Mouse (Mus musculus): ENCODE data around the gene Tmem145. TPM values are rescaled to one million over a fixed set of nuclear protein-coding genes. Genes with fewer than 3 reads are reported as not detected.
A peak's percentile ranks its signal among the peaks of the same experiment; 100 is the strongest.
"Not testable (repeated sequence)": the region's sequence is repeated elsewhere in the genome, so short reads cannot be mapped to it uniquely, and the experiment has no call there.

The Tmem145 gene
- 0.23 and 0.30 TPM in 2 replicates for polyA plus RNA-seq (2016; fragmentation: Nextera tagmentation; extraction: Ambion mirVana)

- Histone ChIP-seq H3K9me3 (replicated peaks) (no peaks in the 10 kb centered on the region), H3K4me3 (peak within 1 kb of the TSS; percentile 59), H3K4me2 (peak within 1 kb of the TSS; percentile 93), H3K9ac (peak within 1 kb of the TSS; percentile 1; the same call in 1 of the 2 replicates), H3K4me1 (replicated peaks) (peaks cover 10% of the 10 kb centered on the region), H3K36me3 (no peaks in the 10 kb centered on the region), H3K27me3 (replicated peaks) (peaks cover 70% of the 10 kb centered on the region), H3K27ac (ENCODE audit: poor library complexity, severe bottlenecking) (no peak within 1 kb of the TSS)
- under 1% methylated on average over 47 of the region's 47 CpGs for WGBS
- peak; percentile 60 for ATAC-seq (ENCODE audit: insufficient number of reproducible peaks, low FRiP score)
Measured at GRCm38 (mm10) chr7:25305956-25306613, at the start of gene Tmem145. TSS of gene Tmem145 (plus strand) at chr7:25306106.

DNA sequence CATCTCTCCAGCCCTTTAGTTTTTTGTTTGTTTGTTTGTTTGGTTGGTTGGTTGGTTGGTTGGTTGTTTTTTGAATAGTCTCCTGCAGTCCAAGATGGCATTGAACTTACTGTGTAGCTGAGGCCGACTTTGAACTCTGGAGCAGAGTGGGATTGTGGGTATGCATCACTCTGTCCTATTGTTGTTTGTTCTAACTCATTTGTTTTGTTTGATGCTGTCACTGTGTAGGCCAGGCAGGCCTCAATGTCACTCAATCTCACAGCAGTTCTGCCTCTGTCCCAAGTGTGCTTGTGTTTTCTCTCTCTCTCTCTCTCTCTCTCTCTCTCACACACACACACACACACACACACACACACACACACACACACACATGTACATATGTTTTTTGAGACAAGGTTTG, 44.0 kb upstream of the Tmem145 start:
- H3K9ac ChIP-seq, result no peak overlapping the region
- no peak overlapping the region for H3K27ac ChIP-seq (ENCODE audit: poor library complexity, severe bottlenecking)
- H3K4me3 ChIP-seq, result no peak overlapping the region
- no peaks in the 10 kb centered on the region for H3K9me3 ChIP-seq (replicated peaks)
- peaks cover 4% of the 10 kb centered on the region; the same call in 1 of the 2 replicates for H3K4me1 ChIP-seq (replicated peaks)
- 82% methylated on average over 1 of the region's 1 CpGs for WGBS
- H3K36me3 ChIP-seq, result no peaks in the 10 kb centered on the region
- H3K4me2 ChIP-seq, result no peak overlapping the region
- no peak for ATAC-seq (ENCODE audit: insufficient number of reproducible peaks, low FRiP score)
- H3K27me3 ChIP-seq (replicated peaks), result no peaks in the 10 kb centered on the region

DNA sequence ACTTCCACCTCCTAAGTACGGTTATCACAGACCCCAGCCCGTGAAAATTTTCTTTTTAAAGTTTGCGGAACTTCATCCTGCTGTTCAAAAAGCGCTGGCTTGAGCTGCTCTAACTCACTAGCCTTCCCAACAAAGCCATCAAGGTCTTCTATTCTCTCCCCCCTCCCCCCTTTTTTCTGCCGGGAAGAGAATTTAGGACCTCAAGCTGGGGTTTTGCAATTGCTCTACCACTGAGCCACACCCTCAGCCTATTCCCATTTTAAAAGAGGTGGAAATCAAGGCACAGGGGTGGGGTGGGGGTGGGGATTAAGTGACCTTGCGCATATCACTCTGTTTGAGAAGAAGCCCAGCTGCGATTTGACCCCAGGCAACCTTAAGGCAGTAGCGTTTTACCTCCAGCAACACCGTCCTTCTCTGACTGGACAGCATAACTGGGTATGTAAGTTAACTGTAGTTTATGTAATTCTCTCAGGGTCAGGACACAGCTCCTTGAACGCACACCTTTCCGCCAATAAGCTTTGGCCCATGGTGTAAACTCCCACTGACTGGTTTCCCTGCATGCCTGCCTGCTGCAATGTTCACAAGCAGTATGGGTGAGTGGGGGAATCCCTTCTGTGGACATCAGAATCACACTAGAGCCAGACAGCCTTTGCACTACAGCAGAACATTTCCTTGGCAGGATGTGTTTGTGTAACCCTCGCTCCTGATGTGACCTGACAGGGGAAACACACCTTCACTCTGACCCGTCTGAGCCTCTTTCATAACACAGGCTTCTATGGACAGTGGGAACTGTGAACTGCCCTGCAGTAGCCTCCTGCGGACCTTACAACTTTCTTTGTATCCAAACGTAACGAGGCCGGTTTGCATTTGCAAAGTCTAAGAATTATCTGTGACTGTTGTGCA, 41.7 kb upstream of the Tmem145 start:
- no peak overlapping the region for H3K4me3 ChIP-seq
- no peaks in the 10 kb centered on the region for H3K9me3 ChIP-seq (replicated peaks)
- 30% methylated on average over 17 of the region's 17 CpGs for WGBS
- H3K4me2 ChIP-seq, result no peak overlapping the region
- no peaks in the 10 kb centered on the region for H3K36me3 ChIP-seq
- H3K27ac ChIP-seq (ENCODE audit: poor library complexity, severe bottlenecking), result no peak overlapping the region
- H3K4me1 ChIP-seq (replicated peaks), result peaks cover 11% of the 10 kb centered on the region
- H3K27me3 ChIP-seq (replicated peaks), result no peaks in the 10 kb centered on the region
- H3K9ac ChIP-seq, result no peak overlapping the region
- ATAC-seq (ENCODE audit: insufficient number of reproducible peaks, low FRiP score), result no peak

GRCm38 (mm10) chr7:25265743-25266142, 40.2 kb upstream of the Tmem145 start:
- not testable (repeated sequence) for H3K27me3 ChIP-seq (replicated peaks); H3K36me3 ChIP-seq; H3K4me3 ChIP-seq; H3K9ac ChIP-seq; H3K4me2 ChIP-seq; H3K27ac ChIP-seq (ENCODE audit: poor library complexity, severe bottlenecking); H3K9me3 ChIP-seq (replicated peaks); ATAC-seq (ENCODE audit: insufficient number of reproducible peaks, low FRiP score)
- 61% methylated on average over 5 of the region's 5 CpGs for WGBS
- H3K4me1 ChIP-seq (replicated peaks), result peaks cover 24% of the 10 kb centered on the region

- 71% methylated on average over 8 of the region's 8 CpGs for WGBS
- Histone ChIP-seq H3K27me3 (replicated peaks) (no peaks in the 10 kb centered on the region), H3K36me3 (peaks cover 7% of the 10 kb centered on the region), H3K4me3 (no peak overlapping the region), H3K9me3 (replicated peaks) (no peaks in the 10 kb centered on the region), H3K4me1 (replicated peaks) (peaks cover 24% of the 10 kb centered on the region), H3K4me2 (peak overlapping the region; percentile 67; the same call in 1 of the 2 replicates), H3K9ac (no peak overlapping the region), H3K27ac (ENCODE audit: poor library complexity, severe bottlenecking) (no peak overlapping the region)
- ATAC-seq (ENCODE audit: insufficient number of reproducible peaks, low FRiP score), result no peak
Measured at GRCm38 (mm10) chr7:25266180-25266962, 39.5 kb upstream of the Tmem145 start.

DNA sequence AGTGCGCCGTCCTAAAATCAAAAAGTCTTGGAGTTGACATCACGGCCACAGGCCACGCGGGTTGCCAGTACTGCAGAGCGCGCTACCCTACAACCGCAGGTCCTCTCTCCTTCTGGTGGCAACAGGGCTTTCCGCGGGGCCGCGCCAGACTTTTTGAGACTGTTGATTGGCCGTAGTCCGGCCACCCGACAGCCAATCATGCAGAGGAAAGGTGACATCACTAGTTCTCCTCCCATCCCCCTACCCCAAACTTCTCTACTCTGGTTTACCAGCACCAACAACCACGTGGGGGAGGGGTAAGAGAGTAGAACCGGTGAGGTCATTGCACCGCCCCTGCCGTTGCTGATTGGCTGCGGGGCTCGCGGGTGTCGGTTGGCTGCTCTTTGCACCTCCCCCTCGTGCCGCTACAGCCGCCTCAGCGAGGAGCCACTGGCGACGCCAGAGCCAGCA, 38.6 kb upstream of the Tmem145 start, which contains the start of gene Cic:
Gene Cic, plus strand, starts transcription at position 404 of the 450 bp plus-strand sequence.
- Histone ChIP-seq H3K4me1 (replicated peaks) (peaks cover 28% of the 10 kb centered on the region), H3K4me3 (peak within 1 kb of the TSS; percentile 93), H3K9me3 (replicated peaks) (no peaks in the 10 kb centered on the region), H3K27me3 (replicated peaks) (no peaks in the 10 kb centered on the region), H3K27ac (ENCODE audit: poor library complexity, severe bottlenecking) (peak within 1 kb of the TSS; percentile 85), H3K4me2 (peak within 1 kb of the TSS; percentile 82), H3K9ac (peak within 1 kb of the TSS; percentile 97), H3K36me3 (peaks cover 17% of the 10 kb centered on the region)
- 0% methylated on average over 29 of the region's 29 CpGs for WGBS
- ATAC-seq (ENCODE audit: insufficient number of reproducible peaks, low FRiP score), result peak; percentile 91

GRCm38 (mm10) chr7:25267751-25268463, 38.0 kb upstream of the Tmem145 start:
- peak; percentile 93 for ATAC-seq (ENCODE audit: insufficient number of reproducible peaks, low FRiP score)
- Histone ChIP-seq H3K27me3 (replicated peaks) (no peaks in the 10 kb centered on the region), H3K9ac (peak overlapping the region; percentile 97), H3K4me1 (replicated peaks) (peaks cover 33% of the 10 kb centered on the region), H3K4me2 (peak overlapping the region; percentile 82), H3K36me3 (peaks cover 22% of the 10 kb centered on the region), H3K4me3 (peak overlapping the region; percentile 93), H3K9me3 (replicated peaks) (no peaks in the 10 kb centered on the region), H3K27ac (ENCODE audit: poor library complexity, severe bottlenecking) (peak overlapping the region; percentile 85)
- WGBS, result under 1% methylated on average over 33 of the region's 33 CpGs

- H3K27me3 ChIP-seq (replicated peaks), result no peaks in the 10 kb centered on the region
- H3K9ac ChIP-seq, result peak overlapping the region; percentile 97
- peaks cover 29% of the 10 kb centered on the region for H3K36me3 ChIP-seq
- ATAC-seq (ENCODE audit: insufficient number of reproducible peaks, low FRiP score), result no peak
- H3K9me3 ChIP-seq (replicated peaks), result no peaks in the 10 kb centered on the region
- peak overlapping the region; percentile 93 for H3K4me3 ChIP-seq
- peak overlapping the region; percentile 82 for H3K4me2 ChIP-seq
- 3% methylated on average over 7 of the region's 7 CpGs for WGBS
- H3K27ac ChIP-seq (ENCODE audit: poor library complexity, severe bottlenecking), result peak overlapping the region; percentile 85
- peaks cover 40% of the 10 kb centered on the region for H3K4me1 ChIP-seq (replicated peaks)
Measured at GRCm38 (mm10) chr7:25268588-25268987, 37.3 kb upstream of the Tmem145 start.

- H3K36me3 ChIP-seq, result peaks cover 33% of the 10 kb centered on the region
- no peaks in the 10 kb centered on the region for H3K27me3 ChIP-seq (replicated peaks)
- 40% methylated on average over 4 of the region's 4 CpGs for WGBS
- peak overlapping the region; percentile 97 for H3K9ac ChIP-seq
- no peak for ATAC-seq (ENCODE audit: insufficient number of reproducible peaks, low FRiP score)
- H3K4me1 ChIP-seq (replicated peaks), result peaks cover 44% of the 10 kb centered on the region
- H3K27ac ChIP-seq (ENCODE audit: poor library complexity, severe bottlenecking), result peak overlapping the region; percentile 85
- peak overlapping the region; percentile 93 for H3K4me3 ChIP-seq
- peak overlapping the region; percentile 82 for H3K4me2 ChIP-seq
- no peaks in the 10 kb centered on the region for H3K9me3 ChIP-seq (replicated peaks)
Measured at GRCm38 (mm10) chr7:25269029-25269428, 36.9 kb upstream of the Tmem145 start.

- H3K4me3 ChIP-seq, result peak overlapping the region; percentile 93; the same call in 1 of the 2 replicates
- peak overlapping the region; percentile 82 for H3K4me2 ChIP-seq
- peaks cover 34% of the 10 kb centered on the region for H3K36me3 ChIP-seq
- H3K9ac ChIP-seq, result peak overlapping the region; percentile 97
- H3K27ac ChIP-seq (ENCODE audit: poor library complexity, severe bottlenecking), result no peak overlapping the region
- H3K9me3 ChIP-seq (replicated peaks), result no peaks in the 10 kb centered on the region
- no peaks in the 10 kb centered on the region for H3K27me3 ChIP-seq (replicated peaks)
- no peak for ATAC-seq (ENCODE audit: insufficient number of reproducible peaks, low FRiP score)
- WGBS, result 81% methylated on average over 8 of the region's 8 CpGs
- peaks cover 51% of the 10 kb centered on the region for H3K4me1 ChIP-seq (replicated peaks)
Measured at GRCm38 (mm10) chr7:25269545-25270271, 36.2 kb upstream of the Tmem145 start.
